Comparison of ENCODE assay signal across 26 mouse cellular contexts in the genomic region with DNA sequence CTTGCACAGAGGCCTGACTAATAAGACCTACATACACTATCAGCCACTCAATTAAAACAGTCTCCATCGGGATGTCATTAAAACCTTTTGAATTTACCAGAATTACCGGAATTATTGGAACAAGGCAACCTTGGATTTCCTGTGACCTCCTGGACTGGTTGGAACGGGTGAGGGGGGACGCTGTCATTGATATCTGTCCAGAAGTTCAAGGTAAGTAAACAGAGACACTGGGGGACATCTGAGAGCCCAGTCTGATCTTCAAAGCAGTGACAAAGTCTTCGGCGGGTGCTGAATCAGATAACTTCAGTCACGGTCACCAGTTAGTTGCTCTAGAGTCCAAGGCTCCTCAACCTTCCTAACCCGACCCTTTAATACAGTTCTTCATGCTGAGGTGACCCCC.
"Had no signal": no experiment of that assay in that cellular context is flagged by ENCODE, and none has a peak within 500 bp of the region (broad histone marks: within the 10 kb centered on the region; RNA-seq: fewer than 3 reads in every experiment).

No protein-coding gene starts in this region.

- H3K27ac ChIP-seq: gastrocnemius, adult 2 months; heart, embryonic 10.5 days; hindbrain, embryonic 10.5 days; hindbrain, embryonic 12.5 days; hindbrain, embryonic 14.5 days; intestine, embryonic 15.5 days; layer of hippocampus, adult 2 months; left cerebral cortex, adult 2 months; limb, embryonic 10.5 days; limb, embryonic 12.5 days; liver, embryonic 15.5 days had no signal

- DNase-seq: gastrocnemius, adult 2 months; gastrocnemius, postnatal 10 days; gastrocnemius, postnatal 25 days; heart, adult 18-20 months; heart, postnatal 10 days; heart, postnatal 4 days; kidney, adult 18-20 months; kidney, adult 8-10 months; kidney, postnatal 10 days; kidney, postnatal 25 days; kidney, postnatal 4 days had no signal

- H3K27me3 ChIP-seq: heart, embryonic 12.5 days; hindbrain, embryonic 12.5 days; intestine, embryonic 15.5 days; limb, embryonic 12.5 days; liver, embryonic 15.5 days had no signal

- ATAC-seq: hindbrain, embryonic 16.5 days; inflammation-experienced regulatory T-cells, adult 6 months; intestine, embryonic 15.5 days; intestine, postnatal 0 days had no signal

- H3K4me3 ChIP-seq: gastrocnemius, adult 2 months; heart, embryonic 10.5 days; heart, embryonic 12.5 days; hindbrain, embryonic 10.5 days; hindbrain, embryonic 12.5 days; intestine, embryonic 15.5 days; layer of hippocampus, adult 2 months; left cerebral cortex, adult 2 months; limb, embryonic 10.5 days; limb, embryonic 12.5 days; liver, embryonic 15.5 days had no signal

- H3K36me3 ChIP-seq: heart, embryonic 10.5 days; heart, embryonic 12.5 days; hindbrain, embryonic 10.5 days; hindbrain, embryonic 12.5 days; intestine, embryonic 15.5 days; limb, embryonic 10.5 days; limb, embryonic 12.5 days; liver, embryonic 15.5 days had no signal

- H3K9ac ChIP-seq: heart, embryonic 12.5 days; hindbrain, embryonic 12.5 days; hindbrain, embryonic 14.5 days; intestine, embryonic 15.5 days; limb, embryonic 12.5 days; liver, embryonic 15.5 days had no signal

- H3K9me3 ChIP-seq: heart, embryonic 10.5 days; hindbrain, embryonic 10.5 days; hindbrain, embryonic 12.5 days; intestine, embryonic 15.5 days; limb, embryonic 10.5 days; liver, embryonic 15.5 days had no signal

- H3K4me1 ChIP-seq: heart, embryonic 10.5 days; heart, embryonic 12.5 days; hindbrain, embryonic 10.5 days; hindbrain, embryonic 12.5 days; intestine, embryonic 15.5 days; limb, embryonic 10.5 days; limb, embryonic 12.5 days; liver, embryonic 15.5 days had no signal

- H3K4me2 ChIP-seq: heart, embryonic 12.5 days; hindbrain, embryonic 12.5 days; hindbrain, embryonic 14.5 days; intestine, embryonic 15.5 days; limb, embryonic 12.5 days; liver, embryonic 11.5 days; liver, embryonic 15.5 days had no signal
